In genomic region chr12:21426065-21426940, GRCm38 (mm10) we compare ENCODE assay signal across 8 mouse cellular contexts. TPM values are rescaled to one million over a fixed set of nuclear protein-coding genes. Genes with fewer than 3 reads are reported as not detected.
DNase-seq lines count a peak whose midpoint lies in the region; ATAC-seq and TF ChIP-seq lines count a peak whose summit lies in the region.

No protein-coding gene starts in this region.

- no peaks in the 10 kb centered on the region for H3K36me3 ChIP-seq in heart, embryonic 11.5 days (ENCODE audit: control insufficient read depth, insufficient read depth, low read length)
- H3K36me3 ChIP-seq in lung, embryonic 14.5 days (ENCODE audit: insufficient read depth), result no peaks in the 10 kb centered on the region
- H3K36me3 ChIP-seq in neural tube, embryonic 15.5 days, result no peaks in the 10 kb centered on the region

- no peak for TF ChIP-seq CTCF in lung, embryonic 14.5 days (IDR thresholded peaks at IDR 0.05; ENCODE audit: low read depth)

- H3K4me1 ChIP-seq in heart, embryonic 11.5 days (ENCODE audit: control insufficient read depth, insufficient read depth, low read length), result peaks cover 9% of the 10 kb centered on the region
- 0 out of 2 replicates have a peak, but pooled peaks cover 9% of the 10 kb centered on the region for H3K4me1 ChIP-seq in lung, embryonic 14.5 days (ENCODE audit: insufficient read depth)
- H3K4me1 ChIP-seq in neural tube, embryonic 15.5 days, result peaks cover 15% of the 10 kb centered on the region

- ATAC-seq in heart, embryonic 11.5 days (replicated peaks; ENCODE audit: insufficient number of reproducible peaks, low FRiP score, low TSS enrichment), result no peak; the same call in 1 of the 2 replicates
- ATAC-seq in lung, embryonic 14.5 days (ENCODE audit: insufficient read depth), result peak; percentile 93
- peak; percentile 60 for ATAC-seq in neural tube, embryonic 15.5 days (ENCODE audit: low FRiP score)
- ATAC-seq in activated CD4-positive, CD25-positive, alpha-beta regulatory T cell, adult 4 months, result no peak

- H3K27me3 ChIP-seq in heart, embryonic 11.5 days (ENCODE audit: control insufficient read depth, insufficient read depth, low read length), result no peaks in the 10 kb centered on the region
- H3K27me3 ChIP-seq in lung, embryonic 14.5 days (ENCODE audit: insufficient read depth, low read length), result no peaks in the 10 kb centered on the region
- no peaks in the 10 kb centered on the region for H3K27me3 ChIP-seq in neural tube, embryonic 15.5 days (replicated peaks)

- peak overlapping the region; percentile 57 for H3K4me2 ChIP-seq in heart, embryonic 11.5 days
- H3K4me2 ChIP-seq in lung, embryonic 14.5 days, result peak overlapping the region; percentile 61
- H3K4me2 ChIP-seq in neural tube, embryonic 15.5 days, result peak overlapping the region; percentile 54

- 20% methylated on average over 16 of the region's 16 CpGs for WGBS in heart, embryonic 11.5 days (ENCODE audit: insufficient replicate concordance)
- 4% methylated on average over 16 of the region's 16 CpGs for WGBS in lung, embryonic 14.5 days
- WGBS in neural tube, embryonic 15.5 days, result 4% methylated on average over 16 of the region's 16 CpGs

- peak; percentile 20 to 26 for DNase-seq in left cerebral cortex, adult 9 months (ENCODE audit: low spot score in 2 of 2)
- no peak for DNase-seq in left cerebral cortex, adult 11 months (ENCODE audit: low spot score)
- DNase-seq in embryo, embryonic 10.5 days (ENCODE audit: low spot score), result peak; percentile 58
- peak; percentile 73 to 84 for DNase-seq in kidney, adult 8-10 months
- peak; percentile 90 for DNase-seq in lung, embryonic 14.5 days

- H3K9me3 ChIP-seq in heart, embryonic 11.5 days (replicated peaks; ENCODE audit: control insufficient read depth, low read length), result no peaks in the 10 kb centered on the region
- H3K9me3 ChIP-seq in lung, embryonic 14.5 days (ENCODE audit: low read depth, low read length), result no peaks in the 10 kb centered on the region
- no peaks in the 10 kb centered on the region for H3K9me3 ChIP-seq in neural tube, embryonic 15.5 days (replicated peaks)

- H3K27ac ChIP-seq in heart, embryonic 11.5 days (ENCODE audit: low read depth, low read length), result peak overlapping the region; percentile 64
- peak overlapping the region; percentile 90 for H3K27ac ChIP-seq in lung, embryonic 14.5 days (ENCODE audit: low read depth)
- H3K27ac ChIP-seq in neural tube, embryonic 15.5 days (replicated peaks), result 0 out of 2 replicates have a peak overlapping the region, but pooled peaks have one; percentile 4

- H3K9ac ChIP-seq in heart, embryonic 11.5 days (ENCODE audit: low read depth, low read length), result peak overlapping the region; percentile 56; the same call in 1 of the 2 replicates
- H3K9ac ChIP-seq in lung, embryonic 14.5 days, result peak overlapping the region; percentile 48
- H3K9ac ChIP-seq in neural tube, embryonic 15.5 days (replicated peaks), result no peak overlapping the region; the same call in 1 of the 2 replicates

- peak overlapping the region; percentile 27 for H3K4me3 ChIP-seq in heart, embryonic 11.5 days (ENCODE audit: low read depth, low read length)
- peak overlapping the region; percentile 30 for H3K4me3 ChIP-seq in lung, embryonic 14.5 days (ENCODE audit: low read depth, low read length)
- peak overlapping the region; percentile 14 for H3K4me3 ChIP-seq in neural tube, embryonic 15.5 days (replicated peaks)

RNA-seq across cellular contexts. Expression of gene Ywhaq, which starts 8.9 kb away (rescaled TPM):
- 608 and 623 TPM in 2 replicates for polyA plus RNA-seq in heart, embryonic 11.5 days (2014; fragmentation: Nextera tagmentation; extraction: Ambion mirVana)
- polyA plus RNA-seq in lung, embryonic 14.5 days (2014; fragmentation: Nextera tagmentation; extraction: Ambion mirVana), result 805 and 834 TPM in 2 replicates
- polyA plus RNA-seq in neural tube, embryonic 15.5 days (2015; fragmentation: Nextera tagmentation; extraction: Ambion mirVana), result 975 and 1,056 TPM in 2 replicates
- 100 to 1,000 TPM; 229 to 245 TPM for polyA plus RNA-seq in activated CD4-positive, CD25-positive, alpha-beta regulatory T cell, adult 4 months (2017; shearing (Covaris generic))

RNA-seq across cellular contexts. Expression of gene Adam17, which starts 52.9 kb away (rescaled TPM):
- polyA plus RNA-seq in heart, embryonic 11.5 days (2014; fragmentation: Nextera tagmentation; extraction: Ambion mirVana), result 28.7 and 36.0 TPM in 2 replicates
- polyA plus RNA-seq in lung, embryonic 14.5 days (2014; fragmentation: Nextera tagmentation; extraction: Ambion mirVana), result 45.5 and 50.3 TPM in 2 replicates
- 15.6 and 20.6 TPM in 2 replicates for polyA plus RNA-seq in neural tube, embryonic 15.5 days (2015; fragmentation: Nextera tagmentation; extraction: Ambion mirVana)
- 10 to 100 TPM; 55.6 to 61.6 TPM for polyA plus RNA-seq in activated CD4-positive, CD25-positive, alpha-beta regulatory T cell, adult 4 months (2017; shearing (Covaris generic))

Comparison
In these comparisons a context has a peak if more than half of its experiments do, and no peak if none do; other contexts are left out.
1. ATAC-seq: peak in lung, embryonic 14.5 days (single experiment) and neural tube, embryonic 15.5 days (single experiment); none in heart, embryonic 11.5 days (single experiment) and activated CD4-positive, CD25-positive, alpha-beta regulatory T cell, adult 4 months (single experiment).
2. H3K27ac ChIP-seq: peak in every context shown above with its lines; median percentile 90 in lung, embryonic 14.5 days; 64 in heart, embryonic 11.5 days; 4 in neural tube, embryonic 15.5 days.
3. Peak in every context shown above with its lines, with median percentiles within 50 percentile points of each other: H3K4me2 ChIP-seq and H3K4me3 ChIP-seq.